Mouse (Mus musculus): ENCODE data around the gene Numbl. TPM values are rescaled to one million over a fixed set of nuclear protein-coding genes. Genes with fewer than 3 reads are reported as not detected.
A peak's percentile ranks its signal among the peaks of the same experiment; 100 is the strongest.

Gene Numbl
- polyA plus RNA-seq, 1 experiment from 2014 or later = 1.7 TPM

- DNase-seq (no peak), ATAC-seq (ENCODE audit: low read depth) (no peak)
- Histone ChIP-seq H3K27me3 (peaks cover 4% of the 10 kb centered on the region; the same call in 1 of the 2 replicates), H3K4me2 (no peak overlapping the region), H3K27ac (no peak overlapping the region), H3K4me3 (replicated peaks) (no peak overlapping the region), H3K36me3 (no peaks in the 10 kb centered on the region), H3K4me1 (replicated peaks) (no peaks in the 10 kb centered on the region), H3K9ac (no peak overlapping the region), H3K9me3 (replicated peaks) (no peaks in the 10 kb centered on the region)
- 69% methylated on average over 4 of the region's 4 CpGs for WGBS (ENCODE audit: insufficient replicate concordance)
These were observed 38.3 kb downstream of the Numbl start for GRCm38 (mm10) chr7:27296518-27296917.

DNA sequence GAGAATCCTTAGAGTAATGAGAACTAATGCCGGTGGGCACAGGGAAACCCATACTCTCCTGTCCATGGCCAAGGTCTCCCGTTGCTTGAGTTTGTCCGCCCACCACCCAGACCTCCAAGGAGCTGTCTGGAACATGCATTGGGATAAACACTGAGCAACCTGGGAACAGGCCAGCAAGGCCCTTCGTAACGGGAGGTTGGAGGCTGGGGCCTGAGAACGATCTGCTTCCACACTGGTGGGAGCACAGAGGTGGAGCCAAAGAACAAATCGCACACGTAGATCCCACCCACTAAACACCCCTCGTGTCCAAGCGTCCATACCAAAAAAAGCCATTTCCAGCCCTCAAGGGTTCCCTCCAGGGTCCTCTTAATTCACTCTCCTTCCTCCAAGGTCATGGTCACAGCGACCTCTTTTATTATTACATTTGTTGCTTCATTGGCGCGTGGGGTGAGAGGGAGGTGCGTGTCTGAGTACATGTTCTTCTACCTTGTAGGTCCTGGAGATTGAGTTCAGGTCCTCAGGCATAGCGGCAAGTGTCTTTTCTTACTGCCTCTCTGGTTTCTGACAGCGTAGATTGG, 39.9 kb downstream of the Numbl start:
- no peak for DNase-seq
- Histone ChIP-seq H3K27me3 (0 out of 2 replicates have a peak, but pooled peaks cover 8% of the 10 kb centered on the region), H3K4me3 (replicated peaks) (no peak overlapping the region), H3K9me3 (replicated peaks) (no peaks in the 10 kb centered on the region), H3K4me1 (replicated peaks) (no peaks in the 10 kb centered on the region), H3K9ac (no peak overlapping the region), H3K27ac (no peak overlapping the region), H3K4me2 (no peak overlapping the region), H3K36me3 (no peaks in the 10 kb centered on the region)
- WGBS (ENCODE audit: insufficient replicate concordance) = 74% methylated on average over 16 of the region's 16 CpGs
- no peak for ATAC-seq (ENCODE audit: low read depth)

GRCm38 (mm10) chr7:27298816-27299215, 40.6 kb downstream of the Numbl start:
- H3K9ac ChIP-seq = no peak overlapping the region
- no peak for ATAC-seq (ENCODE audit: low read depth)
- H3K27me3 ChIP-seq = peaks cover 13% of the 10 kb centered on the region
- no peak for DNase-seq
- H3K4me2 ChIP-seq = no peak overlapping the region
- no peaks in the 10 kb centered on the region for H3K4me1 ChIP-seq (replicated peaks)
- H3K9me3 ChIP-seq (replicated peaks) = no peaks in the 10 kb centered on the region
- WGBS (ENCODE audit: insufficient replicate concordance) = 82% methylated on average over 6 of the region's 6 CpGs
- no peaks in the 10 kb centered on the region for H3K36me3 ChIP-seq
- H3K4me3 ChIP-seq (replicated peaks) = no peak overlapping the region
- no peak overlapping the region for H3K27ac ChIP-seq

GRCm38 (mm10) chr7:27300351-27300750, 42.1 kb downstream of the Numbl start:
- Histone ChIP-seq H3K27me3 (peaks cover 16% of the 10 kb centered on the region), H3K4me2 (no peak overlapping the region), H3K4me3 (replicated peaks) (no peak overlapping the region), H3K9ac (no peak overlapping the region), H3K9me3 (replicated peaks) (no peaks in the 10 kb centered on the region), H3K27ac (no peak overlapping the region), H3K36me3 (no peaks in the 10 kb centered on the region), H3K4me1 (replicated peaks) (no peaks in the 10 kb centered on the region)
- no peak for DNase-seq
- no peak for ATAC-seq (ENCODE audit: low read depth)
- WGBS (ENCODE audit: insufficient replicate concordance) = 62% methylated on average over 4 of the region's 4 CpGs

DNA sequence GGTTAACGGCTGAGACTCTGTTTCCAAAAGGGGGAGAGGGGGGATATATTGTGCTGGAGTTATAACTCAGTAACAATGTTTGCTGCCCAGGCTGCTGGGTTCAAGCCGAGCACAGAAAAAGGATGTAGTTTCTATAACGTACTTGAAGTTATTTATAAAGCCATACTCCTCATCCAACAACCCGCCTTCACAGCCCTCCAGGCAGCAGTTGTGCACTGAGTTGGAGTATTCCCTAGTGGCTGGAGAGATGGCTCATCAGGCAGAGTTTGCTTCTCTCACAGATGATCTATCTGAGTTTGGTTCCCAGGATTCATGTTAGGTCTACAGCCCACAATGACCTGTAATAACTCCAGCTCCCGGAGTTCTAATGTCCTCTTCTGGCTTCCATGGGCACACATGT, 42.6 kb downstream of the Numbl start:
- no peak overlapping the region for H3K9ac ChIP-seq
- H3K36me3 ChIP-seq = no peaks in the 10 kb centered on the region
- ATAC-seq (ENCODE audit: low read depth) = no peak
- no peaks in the 10 kb centered on the region for H3K9me3 ChIP-seq (replicated peaks)
- H3K4me3 ChIP-seq (replicated peaks) = no peak overlapping the region
- no peak overlapping the region for H3K4me2 ChIP-seq
- no peak overlapping the region for H3K27ac ChIP-seq
- 69% methylated on average over 5 of the region's 5 CpGs for WGBS (ENCODE audit: insufficient replicate concordance)
- no peak for DNase-seq
- no peaks in the 10 kb centered on the region for H3K4me1 ChIP-seq (replicated peaks)
- H3K27me3 ChIP-seq = peaks cover 16% of the 10 kb centered on the region

- H3K36me3 ChIP-seq = no peaks in the 10 kb centered on the region
- ATAC-seq (ENCODE audit: low read depth) (no peak), DNase-seq (no peak)
- H3K4me2 ChIP-seq = no peak overlapping the region
- H3K9me3 ChIP-seq (replicated peaks) = no peaks in the 10 kb centered on the region
- no peak overlapping the region for H3K27ac ChIP-seq
- H3K27me3 ChIP-seq = peaks cover 17% of the 10 kb centered on the region
- no peak overlapping the region for H3K4me3 ChIP-seq (replicated peaks)
- H3K4me1 ChIP-seq (replicated peaks) = no peaks in the 10 kb centered on the region
- H3K9ac ChIP-seq = no peak overlapping the region
- WGBS (ENCODE audit: insufficient replicate concordance) = 9% methylated on average over 11 of the region's 11 CpGs
These were observed 43.9 kb downstream of the Numbl start for GRCm38 (mm10) chr7:27302172-27302571.

GRCm38 (mm10) chr7:27305091-27305730, 47.0 kb downstream of the Numbl start:
- Histone ChIP-seq H3K9me3 (replicated peaks) (no peaks in the 10 kb centered on the region), H3K4me3 (replicated peaks) (no peak overlapping the region), H3K36me3 (no peaks in the 10 kb centered on the region), H3K27me3 (peaks cover 33% of the 10 kb centered on the region), H3K4me1 (replicated peaks) (peaks cover 8% of the 10 kb centered on the region; the same call in 1 of the 2 replicates), H3K9ac (no peak overlapping the region), H3K4me2 (no peak overlapping the region), H3K27ac (no peak overlapping the region)
- ATAC-seq (ENCODE audit: low read depth) (no peak), DNase-seq (no peak)
- 71% methylated on average over 17 of the region's 17 CpGs for WGBS (ENCODE audit: insufficient replicate concordance)

- WGBS (ENCODE audit: insufficient replicate concordance) = 64% methylated on average over 24 of the region's 24 CpGs
- ATAC-seq (ENCODE audit: low read depth) = no peak
- Histone ChIP-seq H3K4me1 (replicated peaks) (peaks cover 14% of the 10 kb centered on the region), H3K4me3 (replicated peaks) (no peak overlapping the region), H3K4me2 (no peak overlapping the region), H3K9ac (no peak overlapping the region), H3K9me3 (replicated peaks) (no peaks in the 10 kb centered on the region), H3K27ac (no peak overlapping the region), H3K27me3 (peaks cover 43% of the 10 kb centered on the region), H3K36me3 (no peaks in the 10 kb centered on the region)
- no peak for DNase-seq
These were observed 48.2 kb downstream of the Numbl start for GRCm38 (mm10) chr7:27306161-27307160.

DNA sequence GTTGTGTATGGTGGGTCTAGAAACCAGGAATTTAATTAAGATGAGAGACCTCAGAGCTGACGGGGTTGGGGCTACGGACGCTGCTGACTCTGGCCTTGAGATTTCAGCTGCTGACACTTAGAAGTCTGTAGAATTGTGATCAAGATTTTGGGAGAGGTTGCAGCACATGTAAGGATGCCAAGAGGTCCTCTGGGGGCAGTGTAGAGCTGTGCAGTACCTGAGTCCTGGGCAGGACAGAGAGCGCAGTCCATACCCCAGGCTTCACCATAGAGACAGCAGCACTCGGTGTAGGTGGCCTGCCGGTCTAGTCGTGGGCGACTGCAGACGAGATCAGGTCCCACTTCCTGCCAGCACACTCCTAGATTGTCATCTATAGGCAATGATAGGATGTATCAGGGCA, 49.3 kb downstream of the Numbl start:
- DNase-seq = no peak
- Histone ChIP-seq H3K27ac (no peak overlapping the region), H3K4me1 (replicated peaks) (peaks cover 14% of the 10 kb centered on the region), H3K9me3 (replicated peaks) (no peaks in the 10 kb centered on the region), H3K27me3 (peaks cover 45% of the 10 kb centered on the region), H3K4me2 (no peak overlapping the region), H3K9ac (no peak overlapping the region), H3K36me3 (no peaks in the 10 kb centered on the region), H3K4me3 (replicated peaks) (no peak overlapping the region)
- 0 out of 2 replicates have a peak, but pooled peaks have one; percentile 27 for ATAC-seq (ENCODE audit: low read depth)
- WGBS (ENCODE audit: insufficient replicate concordance) = 50% methylated on average over 9 of the region's 9 CpGs

- H3K9me3 ChIP-seq (replicated peaks) = peaks cover 7% of the 10 kb centered on the region; the same call in 1 of the 2 replicates
- H3K27ac ChIP-seq = no peak overlapping the region
- H3K4me3 ChIP-seq (replicated peaks) = 0 out of 2 replicates have a peak overlapping the region, but pooled peaks have one; percentile 21
- ATAC-seq (ENCODE audit: low read depth) (no peak), DNase-seq (no peak)
- 8% methylated on average over 28 of the region's 28 CpGs for WGBS (ENCODE audit: insufficient replicate concordance)
- H3K9ac ChIP-seq = no peak overlapping the region
- peaks cover 14% of the 10 kb centered on the region for H3K4me1 ChIP-seq (replicated peaks)
- H3K4me2 ChIP-seq = peak overlapping the region; percentile 42
- peaks cover 38% of the 10 kb centered on the region for H3K27me3 ChIP-seq
- H3K36me3 ChIP-seq = 0 out of 2 replicates have a peak, but pooled peaks cover under 1% of the 10 kb centered on the region
These were observed 50.8 kb downstream of the Numbl start for GRCm38 (mm10) chr7:27308821-27309549.
